Mouse (Mus musculus): Measurements from ENCODE around the gene Rab3il1. TPM values are rescaled to one million over a fixed set of nuclear protein-coding genes. Genes with fewer than 3 reads are reported as not detected.

Rab3il1 gene
- total and polyA plus RNA-seq, 2 experiments, result 3.1 to 3.8 TPM

DNA sequence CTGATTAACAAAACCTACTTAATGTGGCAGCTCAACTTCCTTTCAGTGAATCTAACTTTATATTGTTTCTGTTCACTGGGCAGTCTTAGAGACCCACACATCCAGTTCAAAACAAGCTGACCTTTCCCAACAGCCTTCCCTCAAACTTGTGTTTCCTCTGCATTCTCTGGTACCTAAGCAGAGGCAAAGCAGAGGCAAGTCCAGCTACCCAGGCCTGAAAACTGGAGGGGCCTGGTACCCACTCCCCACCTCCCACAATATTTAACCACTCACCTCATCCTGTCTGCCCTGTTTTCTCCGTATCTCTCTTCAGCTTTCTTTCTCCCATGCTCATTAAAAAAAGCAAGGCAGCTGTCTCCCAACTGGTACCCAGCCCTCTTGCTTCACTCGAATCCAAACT lies 22.3 kb upstream of the Rab3il1 start:
- peaks cover 7% of the 10 kb centered on the region; the same call in 1 of the 2 replicates for H3K79me2 ChIP-seq (ENCODE audit: control insufficient read depth, insufficient read depth, low read length)
- peaks cover 6% of the 10 kb centered on the region for H3K36me3 ChIP-seq (ENCODE audit: control insufficient read depth, insufficient read depth, low read length)
- H3K27ac ChIP-seq (replicated peaks; ENCODE audit: insufficient read depth, low read depth, low read length), result peak overlapping the region; percentile 93
- no peak for DNase-seq (ENCODE audit: extremely low read depth, low read depth, low spot score)
- WGBS, result 87% methylated on average over 2 of the region's 2 CpGs
- H3K4me3 ChIP-seq (ENCODE audit: insufficient read depth, low read depth, low read length), result no peak overlapping the region
- H3K4me1 ChIP-seq (ENCODE audit: control insufficient read depth, insufficient read depth, low read length), result peaks cover 36% of the 10 kb centered on the region
- no peaks in the 10 kb centered on the region for H3K27me3 ChIP-seq (ENCODE audit: control insufficient read depth, insufficient read depth, low read length)
- H3K9ac ChIP-seq (ENCODE audit: low read depth, low read length), result no peak overlapping the region
- no peak for TF ChIP-seq POLR2A (IDR thresholded peaks at IDR 0.05; ENCODE audit: extremely low read depth, insufficient read depth, low read length)
- TF ChIP-seq CTCF (IDR thresholded peaks at IDR 0.05; ENCODE audit: low read depth, low read length), result no peak

DNA sequence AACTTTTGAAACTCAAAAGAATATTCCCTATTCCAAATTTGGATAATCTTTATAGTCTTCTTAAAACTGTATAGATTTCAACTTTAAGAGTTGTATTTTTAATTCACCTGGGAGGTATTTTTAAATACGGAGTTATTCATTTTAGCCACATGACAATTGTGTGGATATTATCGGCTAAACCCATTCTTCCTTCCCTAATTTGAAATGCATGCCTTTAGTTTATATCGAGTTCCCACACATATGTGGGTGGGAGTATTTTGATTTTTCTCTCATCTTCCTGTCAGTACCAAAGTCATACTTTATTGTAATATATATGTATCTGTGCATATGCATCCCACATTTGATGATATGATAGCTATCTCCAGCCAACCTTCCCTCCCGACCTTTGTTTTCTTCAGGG lies 21.2 kb upstream of the Rab3il1 start, which contains the start of gene Fth1:
Gene Fth1, plus strand, starts transcription at position 341 of the 400 bp plus-strand sequence.
- H3K27me3 ChIP-seq (ENCODE audit: control insufficient read depth, insufficient read depth, low read length), result no peaks in the 10 kb centered on the region
- H3K4me3 ChIP-seq (ENCODE audit: insufficient read depth, low read depth, low read length), result no peak within 1 kb of the TSS
- H3K79me2 ChIP-seq (ENCODE audit: control insufficient read depth, insufficient read depth, low read length), result peaks cover 7% of the 10 kb centered on the region; the same call in 1 of the 2 replicates
- DNase-seq (ENCODE audit: extremely low read depth, low read depth, low spot score), result no peak
- TF ChIP-seq CTCF (IDR thresholded peaks at IDR 0.05; ENCODE audit: low read depth, low read length), result no peak
- TF ChIP-seq POLR2A (IDR thresholded peaks at IDR 0.05; ENCODE audit: extremely low read depth, insufficient read depth, low read length), result no peak
- H3K4me1 ChIP-seq (ENCODE audit: control insufficient read depth, insufficient read depth, low read length), result peaks cover 38% of the 10 kb centered on the region
- peak within 1 kb of the TSS; percentile 93; the same call in 1 of the 2 replicates for H3K27ac ChIP-seq (replicated peaks; ENCODE audit: insufficient read depth, low read depth, low read length)
- peaks cover 16% of the 10 kb centered on the region for H3K36me3 ChIP-seq (ENCODE audit: control insufficient read depth, insufficient read depth, low read length)
- no peak within 1 kb of the TSS for H3K9ac ChIP-seq (ENCODE audit: low read depth, low read length)
- 94% methylated on average over 4 of the region's 4 CpGs for WGBS

DNA sequence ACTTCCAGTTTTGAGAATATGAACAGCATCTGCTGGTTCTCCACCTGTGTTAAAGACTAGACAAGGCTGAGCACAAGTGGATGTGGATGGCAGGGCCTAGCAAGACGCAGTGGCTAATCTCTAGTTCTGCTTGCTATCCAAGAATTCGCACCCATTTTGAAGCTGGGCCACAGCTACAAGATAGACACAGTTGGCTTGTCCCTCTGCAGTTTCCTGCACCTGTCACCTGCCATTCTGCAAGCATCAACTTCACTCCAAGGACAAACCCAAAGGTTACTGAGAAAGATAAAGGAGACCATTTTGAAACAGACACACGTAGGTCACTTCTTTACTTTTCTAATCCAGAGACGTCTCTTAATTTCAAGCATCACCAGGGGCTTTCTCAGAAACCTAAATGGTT lies 19.8 kb upstream of the Rab3il1 start:
- TF ChIP-seq CTCF (IDR thresholded peaks at IDR 0.05; ENCODE audit: low read depth, low read length) (no peak), POLR2A (IDR thresholded peaks at IDR 0.05; ENCODE audit: extremely low read depth, insufficient read depth, low read length) (no peak)
- H3K27ac ChIP-seq (replicated peaks; ENCODE audit: insufficient read depth, low read depth, low read length), result peak overlapping the region; percentile 91
- H3K27me3 ChIP-seq (ENCODE audit: control insufficient read depth, insufficient read depth, low read length), result no peaks in the 10 kb centered on the region
- H3K9ac ChIP-seq (ENCODE audit: low read depth, low read length), result peak overlapping the region; percentile 74; the same call in 1 of the 2 replicates
- H3K79me2 ChIP-seq (ENCODE audit: control insufficient read depth, insufficient read depth, low read length), result peaks cover 7% of the 10 kb centered on the region; the same call in 1 of the 2 replicates
- 70% methylated on average over 4 of the region's 4 CpGs for WGBS
- H3K4me3 ChIP-seq (ENCODE audit: insufficient read depth, low read depth, low read length), result no peak overlapping the region
- H3K4me1 ChIP-seq (ENCODE audit: control insufficient read depth, insufficient read depth, low read length), result peaks cover 34% of the 10 kb centered on the region
- peak; percentile 36 for DNase-seq (ENCODE audit: extremely low read depth, low read depth, low spot score)
- H3K36me3 ChIP-seq (ENCODE audit: control insufficient read depth, insufficient read depth, low read length), result peaks cover 22% of the 10 kb centered on the region

DNA sequence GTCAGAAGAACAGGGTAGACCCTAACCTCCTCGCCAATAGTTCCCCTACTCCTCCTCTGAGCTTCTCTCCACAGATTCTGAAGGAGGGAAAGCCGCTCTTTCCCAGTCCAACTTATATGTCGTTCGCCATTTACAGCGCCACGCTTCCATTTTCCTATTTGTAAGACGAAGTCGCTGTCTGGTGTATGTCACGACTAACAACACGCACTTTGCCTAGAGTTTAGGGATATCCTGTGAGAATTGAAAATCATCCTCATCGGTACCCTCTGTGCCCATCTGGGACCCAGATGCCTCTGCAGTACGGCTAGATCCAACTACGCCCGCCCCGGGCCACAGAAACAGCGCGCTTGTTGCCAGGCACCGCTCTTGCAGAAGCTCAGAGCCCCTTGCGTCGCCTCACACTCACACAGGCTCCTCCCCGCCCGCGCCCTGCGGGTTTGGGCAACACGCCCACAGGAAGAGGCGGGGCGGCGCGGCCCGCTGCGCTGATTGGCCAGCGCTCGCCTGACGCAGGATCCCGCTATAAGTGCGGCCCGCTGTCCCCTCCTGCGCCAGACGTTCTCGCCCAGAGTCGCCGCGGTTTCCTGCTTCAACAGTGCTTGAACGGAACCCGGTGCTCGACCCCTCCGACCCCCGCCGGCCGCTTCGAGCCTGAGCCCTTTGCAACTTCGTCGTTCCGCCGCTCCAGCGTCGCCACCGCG lies 19.2 kb upstream of the Rab3il1 start:
- Histone ChIP-seq H3K4me3 (ENCODE audit: insufficient read depth, low read depth, low read length) (peak overlapping the region; percentile 93), H3K27me3 (ENCODE audit: control insufficient read depth, insufficient read depth, low read length) (no peaks in the 10 kb centered on the region), H3K9ac (ENCODE audit: low read depth, low read length) (peak overlapping the region; percentile 99), H3K4me1 (ENCODE audit: control insufficient read depth, insufficient read depth, low read length) (peaks cover 31% of the 10 kb centered on the region), H3K27ac (replicated peaks; ENCODE audit: insufficient read depth, low read depth, low read length) (peak overlapping the region; percentile 97), H3K79me2 (ENCODE audit: control insufficient read depth, insufficient read depth, low read length) (peaks cover 7% of the 10 kb centered on the region; the same call in 1 of the 2 replicates), H3K36me3 (ENCODE audit: control insufficient read depth, insufficient read depth, low read length) (peaks cover 22% of the 10 kb centered on the region)
- DNase-seq (ENCODE audit: extremely low read depth, low read depth, low spot score), result peak; percentile 85
- TF ChIP-seq CTCF (IDR thresholded peaks at IDR 0.05; ENCODE audit: low read depth, low read length) (no peak), POLR2A (IDR thresholded peaks at IDR 0.05; ENCODE audit: extremely low read depth, insufficient read depth, low read length) (peak; percentile 98)
- WGBS, result 1% methylated on average over 59 of the region's 59 CpGs

DNA sequence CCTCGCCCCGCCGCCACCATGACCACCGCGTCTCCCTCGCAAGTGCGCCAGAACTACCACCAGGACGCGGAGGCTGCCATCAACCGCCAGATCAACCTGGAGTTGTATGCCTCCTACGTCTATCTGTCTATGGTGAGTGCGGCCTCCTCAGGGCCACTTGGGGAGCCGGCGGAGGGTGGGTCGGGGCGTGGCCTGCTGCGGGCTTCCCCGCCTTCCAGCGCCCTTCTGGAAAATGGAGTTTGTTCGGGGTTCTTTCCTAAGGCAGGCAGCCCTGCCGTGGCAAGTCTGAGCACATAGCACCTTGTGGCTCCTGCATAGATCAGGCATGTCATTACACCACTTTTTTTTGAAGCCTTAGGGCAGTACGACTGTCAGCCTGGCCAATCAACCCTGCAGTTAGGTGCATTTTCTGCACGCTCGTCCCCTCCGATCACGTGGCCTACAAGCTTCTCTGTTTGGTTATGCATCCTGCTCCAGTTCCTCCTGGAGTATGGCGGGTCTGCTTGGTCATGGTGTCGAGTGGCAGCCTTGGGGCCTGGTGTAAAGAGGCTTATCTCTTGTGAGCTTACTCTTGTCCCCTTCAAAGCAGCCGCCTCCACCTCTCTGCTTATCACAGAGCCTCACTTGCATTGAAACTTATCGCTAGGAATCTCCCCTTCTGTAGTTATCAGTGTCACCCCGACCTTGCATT lies 18.5 kb upstream of the Rab3il1 start:
- no peaks in the 10 kb centered on the region for H3K27me3 ChIP-seq (ENCODE audit: control insufficient read depth, insufficient read depth, low read length)
- H3K79me2 ChIP-seq (ENCODE audit: control insufficient read depth, insufficient read depth, low read length), result peaks cover 7% of the 10 kb centered on the region; the same call in 1 of the 2 replicates
- H3K9ac ChIP-seq (ENCODE audit: low read depth, low read length), result peak overlapping the region; percentile 99
- H3K4me3 ChIP-seq (ENCODE audit: insufficient read depth, low read depth, low read length), result peak overlapping the region; percentile 93
- TF ChIP-seq CTCF (IDR thresholded peaks at IDR 0.05; ENCODE audit: low read depth, low read length) (no peak), POLR2A (IDR thresholded peaks at IDR 0.05; ENCODE audit: extremely low read depth, insufficient read depth, low read length) (no peak)
- under 1% methylated on average over 31 of the region's 31 CpGs for WGBS
- H3K36me3 ChIP-seq (ENCODE audit: control insufficient read depth, insufficient read depth, low read length), result peaks cover 22% of the 10 kb centered on the region
- peak overlapping the region; percentile 97 for H3K27ac ChIP-seq (replicated peaks; ENCODE audit: insufficient read depth, low read depth, low read length)
- H3K4me1 ChIP-seq (ENCODE audit: control insufficient read depth, insufficient read depth, low read length), result peaks cover 26% of the 10 kb centered on the region
- peak; percentile 56 for DNase-seq (ENCODE audit: extremely low read depth, low read depth, low spot score)
